Mouse (Mus musculus): ENCODE measurements around the gene 4930524J08Rik. TPM values are rescaled to one million over a fixed set of nuclear protein-coding genes. Genes with fewer than 3 reads are reported as not detected.
A peak's percentile ranks its signal among the peaks of the same experiment; 100 is the strongest.

4930524J08Rik gene
- polyA plus RNA-seq, 1 experiment from 2014 or later = 1.6 TPM

DNA sequence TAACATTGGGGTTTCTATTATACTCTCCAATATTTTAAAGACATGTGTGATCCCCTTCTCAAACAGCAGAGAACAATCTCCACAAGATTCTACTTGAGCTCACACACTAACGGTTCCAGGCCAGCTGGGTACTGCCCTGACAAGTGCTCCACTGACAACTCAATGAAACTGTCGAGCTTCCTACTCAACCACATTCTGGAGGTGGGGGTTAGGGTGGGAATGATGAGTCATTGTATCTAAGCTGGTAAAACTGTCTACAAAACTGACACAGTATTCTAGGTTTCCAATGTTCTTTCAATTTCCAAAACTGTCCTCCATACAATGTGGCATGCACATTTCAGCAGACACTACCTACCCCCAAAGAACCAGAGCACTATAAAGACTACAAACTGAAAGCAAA is 4.9 kb upstream of the 4930524J08Rik start:
- TF ChIP-seq CTCF (IDR thresholded peaks at IDR 0.05) = no peak
- POLR2A ChIA-PET = no interaction called here
- in situ Hi-C loops (cut with MboI; ENCODE audit: low pct_unique_long_range_greater_than_20kb) = loop anchor here (10.0 kb wide), 1 partner anchor 61 kb away; the partner anchor contains the start of genes Enoph1 and Hnrnpdl
- no peaks in the 10 kb centered on the region for H3K27me3 ChIP-seq
- DNase-seq (ENCODE audit: low read depth, low spot score) (no peak), ATAC-seq (no peak)
- CTCF ChIA-PET = interaction anchor here (1.2 to 1.9 kb wide), 2 partner anchors 11 to 65 kb away, joined by 3 to 5 read pairs; partner anchors contain the start of gene Hnrnpdl

DNA sequence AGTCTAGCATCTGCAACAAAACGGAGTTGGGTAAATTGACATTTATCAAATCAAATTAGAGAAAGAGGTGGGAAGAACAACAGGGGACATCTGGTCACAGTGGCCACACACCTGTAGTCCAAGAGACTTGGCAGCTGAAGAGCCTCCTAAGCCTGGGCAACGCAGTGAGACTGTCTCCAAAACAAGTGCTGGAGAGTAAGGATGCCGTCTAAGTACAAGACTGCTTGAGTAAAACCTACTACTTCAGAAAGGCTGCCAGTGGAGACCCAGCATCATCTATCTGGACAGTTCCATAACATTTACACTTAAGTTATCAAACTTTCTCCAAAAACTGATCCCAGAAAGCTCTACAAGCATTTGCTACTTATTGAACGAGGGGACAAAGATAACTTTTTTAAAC is 3.8 kb upstream of the 4930524J08Rik start:
- CTCF ChIA-PET = no interaction called here
- no peaks in the 10 kb centered on the region for H3K27me3 ChIP-seq
- POLR2A ChIA-PET = no interaction called here
- in situ Hi-C loops (cut with MboI; ENCODE audit: low pct_unique_long_range_greater_than_20kb) = loop anchor here (10.0 kb wide), 1 partner anchor 60 kb away; the partner anchor contains the start of genes Enoph1 and Hnrnpdl
- no peak for DNase-seq (ENCODE audit: low read depth, low spot score)
- no peak for TF ChIP-seq CTCF (IDR thresholded peaks at IDR 0.05)
- ATAC-seq = no peak

DNA sequence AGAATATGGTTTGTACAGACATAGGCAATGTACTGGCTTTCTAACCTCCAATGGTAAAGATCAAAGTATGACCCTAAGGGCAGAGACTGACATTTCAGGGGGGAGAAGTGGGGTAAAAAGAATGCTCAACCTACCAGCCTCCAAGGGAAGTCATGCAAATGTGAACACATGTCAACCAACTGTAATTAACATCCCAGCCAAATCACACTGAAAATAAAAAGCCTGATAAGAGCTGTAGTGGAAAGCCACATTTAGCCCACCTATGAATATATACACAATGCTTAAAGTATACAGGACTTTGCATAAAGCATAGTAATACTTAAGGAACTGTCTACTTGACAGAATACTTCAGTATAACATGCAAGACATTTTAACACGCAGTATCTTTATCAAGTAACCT is 3.1 kb upstream of the 4930524J08Rik start:
- in situ Hi-C loops (cut with MboI; ENCODE audit: low pct_unique_long_range_greater_than_20kb) = loop anchor here (10.0 kb wide), 1 partner anchor 59 kb away; the partner anchor contains the start of genes Enoph1 and Hnrnpdl
- no peak for TF ChIP-seq CTCF (IDR thresholded peaks at IDR 0.05)
- ATAC-seq (no peak), DNase-seq (ENCODE audit: low read depth, low spot score) (no peak)
- H3K27me3 ChIP-seq = no peaks in the 10 kb centered on the region
- POLR2A ChIA-PET = no interaction called here
- CTCF ChIA-PET = no interaction called here

DNA sequence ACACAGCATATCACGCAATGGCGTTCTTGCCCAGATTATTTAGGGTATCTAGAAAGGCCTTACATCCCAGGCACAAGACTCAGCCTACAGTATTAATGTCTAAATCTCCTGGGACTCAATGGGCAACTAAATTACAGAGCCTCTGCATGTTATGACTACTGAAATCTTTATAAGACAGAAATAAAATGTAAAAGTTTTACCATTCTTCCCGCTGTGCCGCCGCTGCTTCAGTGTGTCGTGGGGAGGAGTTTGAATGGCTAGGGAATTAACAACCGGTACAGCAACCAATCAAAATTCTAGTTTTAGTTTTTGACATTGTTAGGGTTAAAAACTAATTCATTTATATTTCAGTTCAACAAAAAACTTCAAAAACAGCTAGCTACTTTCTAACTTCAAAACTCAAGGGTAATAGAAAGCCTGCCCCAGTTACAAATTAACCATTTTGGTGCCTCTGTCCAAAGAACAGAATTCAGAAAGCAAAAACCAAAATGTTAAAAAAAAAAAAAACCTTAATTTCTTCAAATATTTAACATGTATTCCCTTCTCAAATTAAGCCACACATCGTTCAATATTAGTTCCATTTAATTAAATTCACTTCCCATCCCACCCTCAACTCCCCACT is 2.4 kb upstream of the 4930524J08Rik start:
- DNase-seq (ENCODE audit: low read depth, low spot score) = no peak
- H3K27me3 ChIP-seq = no peaks in the 10 kb centered on the region
- in situ Hi-C loops (cut with MboI; ENCODE audit: low pct_unique_long_range_greater_than_20kb) = loop anchor here (10.0 kb wide), 1 partner anchor 58 kb away; the partner anchor contains the start of genes Enoph1 and Hnrnpdl
- ChIA-PET CTCF (interaction anchor here (1.6 kb wide), 1 partner anchor 62 kb away, joined by 8 read pairs; the partner anchor contains the start of genes Enoph1 and Hnrnpdl), POLR2A (interaction anchor here (0.7 to 0.9 kb wide), 2 partner anchors 66 to 1311 kb away, joined by 3 to 4 read pairs; no protein-coding TSS in a partner anchor)
- no peak for TF ChIP-seq CTCF (IDR thresholded peaks at IDR 0.05)
- ATAC-seq = no peak

DNA sequence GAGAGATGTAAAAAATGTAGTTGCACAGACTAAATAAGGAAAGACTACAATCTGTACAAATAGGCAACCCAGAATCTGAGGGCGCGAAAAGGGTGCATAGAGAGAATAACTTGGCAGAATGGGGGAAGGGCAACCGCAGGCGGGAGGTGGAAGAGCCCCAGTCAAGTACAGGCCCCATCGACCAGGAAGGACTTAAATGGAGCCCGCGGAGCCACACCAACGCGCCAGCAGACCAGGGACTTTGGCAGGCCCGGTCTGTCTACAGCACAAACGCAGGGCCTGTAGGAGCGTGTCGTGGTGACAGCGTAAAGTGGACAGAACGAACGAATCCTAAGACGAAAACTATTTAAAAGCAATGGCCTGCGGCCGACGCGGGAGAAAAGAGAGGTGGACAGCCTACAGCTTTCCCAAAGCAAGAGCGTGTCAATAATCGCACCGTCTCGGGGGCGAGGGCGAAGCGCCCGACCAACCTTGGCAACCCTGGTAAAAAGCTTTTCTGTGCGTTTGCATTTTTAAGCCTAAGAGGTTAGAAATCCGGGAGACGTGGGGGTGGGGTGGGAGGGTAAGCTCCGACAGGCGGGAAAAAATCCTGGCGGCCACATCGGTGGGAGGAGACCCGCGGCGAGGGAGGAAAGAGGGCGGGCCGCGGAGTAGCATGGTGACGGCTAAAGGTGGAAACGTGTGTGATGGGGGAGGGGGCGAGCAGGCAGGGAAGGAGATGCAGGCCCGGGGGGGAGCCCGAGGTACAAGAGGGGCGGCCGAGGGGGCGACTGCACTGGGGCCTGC is 1.2 kb upstream of the 4930524J08Rik start:
- H3K27me3 ChIP-seq = no peaks in the 10 kb centered on the region
- ChIA-PET CTCF (interaction anchor here (1.6 kb wide), 1 partner anchor 61 kb away, joined by 8 read pairs; the partner anchor contains the start of genes Enoph1 and Hnrnpdl), POLR2A (interaction anchor here (0.7 to 0.8 kb wide), 2 partner anchors 28 to 1313 kb away, joined by 3 read pairs; no protein-coding TSS in a partner anchor)
- no peak for TF ChIP-seq CTCF (IDR thresholded peaks at IDR 0.05)
- ATAC-seq (peak; percentile 48), DNase-seq (ENCODE audit: low read depth, low spot score) (no peak)
- in situ Hi-C loops (cut with MboI; ENCODE audit: low pct_unique_long_range_greater_than_20kb) = loop anchor here (10.0 kb wide), 1 partner anchor 57 kb away; the partner anchor contains the start of genes Enoph1 and Hnrnpdl

DNA sequence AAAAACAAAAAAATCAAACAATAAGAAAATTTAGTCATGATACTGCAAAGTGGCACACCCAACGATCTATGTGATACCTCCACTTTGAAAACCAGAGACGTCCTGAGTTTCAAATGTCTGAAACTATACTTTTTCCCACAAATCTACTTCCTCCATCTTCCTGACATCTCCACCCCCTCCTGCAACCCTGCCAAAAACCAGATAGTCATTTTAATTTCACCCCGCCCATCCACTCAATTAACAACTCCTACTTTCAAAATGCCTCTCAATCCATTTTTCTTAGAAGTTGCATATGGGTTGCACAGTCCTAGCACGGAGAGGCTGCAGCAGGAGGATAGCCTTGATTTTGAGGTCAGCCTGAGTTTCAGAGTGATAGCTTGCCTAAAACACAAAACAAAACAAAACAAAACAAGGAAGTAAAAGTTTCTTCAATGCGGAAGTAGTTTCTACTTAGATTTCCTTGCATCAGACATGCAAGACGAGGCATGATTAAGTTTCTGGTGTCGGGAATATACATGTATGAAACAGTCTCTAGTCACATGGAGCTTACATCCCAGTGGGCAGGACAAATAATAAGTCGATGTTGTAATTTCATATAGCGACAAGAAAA is 4.7 kb downstream of the 4930524J08Rik start:
- POLR2A ChIA-PET = no interaction called here

DNA sequence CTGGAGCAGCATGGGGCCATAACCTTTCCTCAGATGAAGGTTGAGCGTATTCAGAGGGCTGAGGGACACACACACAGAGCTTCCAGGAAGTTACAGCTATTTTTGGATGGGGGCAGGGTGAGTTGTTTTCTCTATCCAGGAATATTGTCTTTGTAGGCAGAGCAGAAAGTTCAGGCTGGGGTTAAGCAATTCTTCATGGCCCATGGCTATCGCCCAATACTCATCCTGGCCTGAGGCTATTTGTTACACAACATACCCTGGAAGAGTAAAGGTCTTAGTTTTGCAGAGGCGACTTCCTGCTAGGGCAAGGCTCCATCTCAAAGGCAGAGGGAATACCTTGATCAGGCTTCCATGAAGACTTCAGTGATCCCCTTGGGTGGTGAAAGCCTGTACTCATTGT is 15.3 kb downstream of the 4930524J08Rik start:
- in situ Hi-C loops (cut with MboI; ENCODE audit: low pct_unique_long_range_greater_than_20kb) = no loop called here
- no peak for TF ChIP-seq CTCF (IDR thresholded peaks at IDR 0.05)
- DNase-seq (ENCODE audit: low read depth, low spot score) (no peak), ATAC-seq (no peak)
- CTCF ChIA-PET = interaction anchor here (1.1 kb wide), 1 partner anchor 10 kb away, joined by 3 read pairs; no protein-coding TSS in a partner anchor
- H3K27me3 ChIP-seq = no peaks in the 10 kb centered on the region
- POLR2A ChIA-PET = interaction anchor here (0.8 kb wide), 1 partner anchor 12 kb away, joined by 3 read pairs; no protein-coding TSS in a partner anchor

More for the DNA sequence above, 4.7 kb downstream of the 4930524J08Rik start:
- in situ Hi-C loops (cut with MboI; ENCODE audit: low pct_unique_long_range_greater_than_20kb) = no loop called here
- TF ChIP-seq CTCF (IDR thresholded peaks at IDR 0.05) = no peak
- CTCF ChIA-PET = interaction anchor here (0.8 to 1.0 kb wide), 2 partner anchors 10 to 14 kb away, joined by 3 read pairs; no protein-coding TSS in a partner anchor
- no peak for DNase-seq (ENCODE audit: low read depth, low spot score)
- no peak for ATAC-seq
- H3K27me3 ChIP-seq = no peaks in the 10 kb centered on the region

DNA sequence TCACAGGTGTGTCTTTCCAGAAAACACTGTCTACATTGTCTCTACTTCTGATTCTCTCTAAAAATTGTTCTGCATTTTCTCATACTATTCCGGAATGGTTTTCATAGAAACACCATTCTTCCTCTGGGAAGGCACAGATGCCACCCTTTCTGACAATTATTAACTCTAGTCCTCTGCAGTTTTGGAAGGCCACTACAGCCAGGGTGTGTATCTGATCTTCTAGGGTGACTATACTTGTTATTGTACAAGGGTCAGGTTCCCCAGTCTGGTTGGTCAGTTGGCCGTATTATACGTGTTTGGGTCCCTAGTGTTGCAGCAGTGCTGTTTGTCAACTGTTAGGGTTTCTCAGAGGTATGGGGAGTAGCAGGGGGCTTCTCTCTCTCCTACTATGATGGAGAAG is 15.8 kb downstream of the 4930524J08Rik start:
- TF ChIP-seq CTCF (IDR thresholded peaks at IDR 0.05) = no peak
- CTCF ChIA-PET = interaction anchor here (1.1 kb wide), 1 partner anchor 11 kb away, joined by 3 read pairs; no protein-coding TSS in a partner anchor
- no peak for ATAC-seq
- H3K27me3 ChIP-seq = no peaks in the 10 kb centered on the region
- DNase-seq (ENCODE audit: low read depth, low spot score) = no peak
- POLR2A ChIA-PET = no interaction called here
- in situ Hi-C loops (cut with MboI; ENCODE audit: low pct_unique_long_range_greater_than_20kb) = loop anchor here (5.0 kb wide), 1 partner anchor 38 kb away; no protein-coding TSS in a partner anchor

DNA sequence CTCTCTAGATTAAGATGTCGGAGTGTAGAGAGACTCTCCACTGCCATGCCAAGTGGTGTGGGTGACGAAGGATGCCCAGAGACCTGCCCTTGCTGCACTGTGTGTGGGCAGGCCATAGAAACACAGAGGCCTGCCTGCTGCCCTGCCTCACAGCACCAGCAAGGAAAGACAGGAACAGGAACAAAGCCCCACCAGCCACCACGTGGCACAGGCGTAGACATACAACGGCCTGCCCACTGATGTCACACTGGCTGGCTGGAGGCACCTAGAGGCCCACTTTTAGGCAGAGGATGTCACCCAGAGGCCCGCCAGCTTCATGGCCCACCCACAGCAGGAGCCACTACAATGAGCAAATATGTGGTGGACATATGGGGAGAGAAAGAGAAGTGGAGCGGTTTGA is 21.2 kb downstream of the 4930524J08Rik start:
- in situ Hi-C loops (cut with MboI; ENCODE audit: low pct_unique_long_range_greater_than_20kb) = no loop called here
- DNase-seq (ENCODE audit: low read depth, low spot score) (no peak), ATAC-seq (no peak)
- no peak for TF ChIP-seq CTCF (IDR thresholded peaks at IDR 0.05)
- ChIA-PET CTCF (no interaction called here), POLR2A (no interaction called here)
- no peaks in the 10 kb centered on the region for H3K27me3 ChIP-seq

DNA sequence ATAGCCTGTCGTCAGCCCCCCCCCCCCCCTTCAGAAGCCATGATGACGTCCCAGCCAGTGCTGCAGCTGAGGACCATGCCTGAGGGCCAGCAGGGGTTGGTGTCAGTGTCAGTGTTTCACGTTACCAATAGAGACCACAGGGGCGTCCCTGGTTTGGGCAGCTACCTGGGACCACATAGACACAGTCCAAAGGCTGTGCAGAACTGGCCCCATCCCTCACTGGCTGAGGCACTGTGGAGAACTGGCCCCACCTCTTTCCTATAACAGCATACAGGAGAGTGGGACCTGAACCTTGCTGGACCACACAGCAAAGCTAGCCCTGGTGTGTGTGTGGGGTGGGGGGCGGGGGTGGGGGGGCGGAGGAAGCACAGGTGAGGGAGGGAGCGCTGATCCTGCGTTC is 21.6 kb downstream of the 4930524J08Rik start:
- in situ Hi-C loops (cut with MboI; ENCODE audit: low pct_unique_long_range_greater_than_20kb) = no loop called here

More for the DNA sequence above, 21.6 kb downstream of the 4930524J08Rik start:
- no peaks in the 10 kb centered on the region for H3K27me3 ChIP-seq
- ChIA-PET POLR2A (no interaction called here), CTCF (no interaction called here)
- ATAC-seq (no peak), DNase-seq (ENCODE audit: low read depth, low spot score) (no peak)
- no peak for TF ChIP-seq CTCF (IDR thresholded peaks at IDR 0.05)

Measured in Patski (cell line).